Mouse (Mus musculus) mesoderm, embryonic 11.5 days (tissue): ENCODE results near the gene Olfr190.
"Not testable (repeated sequence)": the region's sequence is repeated elsewhere in the genome, so short reads cannot be mapped to it uniquely, and the experiment has no call there.

Source experiments
- DNase-seq: peaks from one replicate; pipeline ENCODE4 v3.0.0-alpha.2; 2012; ENCODE audit warnings: low read depth, low spot score

Gene Olfr190

GRCm38 (mm10) chr16:59077905-59078304 lies at the start of gene Olfr190:
Gene Olfr190, minus strand, starts transcription at chr16:59078005.
- DNase-seq, result no peak

- no peak for DNase-seq
Observed at GRCm38 (mm10) chr16:59120969-59121368, 43.2 kb upstream of the Olfr190 start, which contains the start of gene Olfr194. Gene Olfr194, minus strand, starts transcription at chr16:59121069.

GRCm38 (mm10) chr16:59111781-59112180 lies 34.0 kb upstream of the Olfr190 start, which contains the start of gene Olfr193:
Gene Olfr193, minus strand, starts transcription at chr16:59111881.
- no peak for DNase-seq

GRCm38 (mm10) chr16:59108522-59108921 lies 30.7 kb upstream of the Olfr190 start:
- not testable (repeated sequence) for DNase-seq

- DNase-seq, result no peak
Observed at GRCm38 (mm10) chr16:59105312-59105711, 27.5 kb upstream of the Olfr190 start.

GRCm38 (mm10) chr16:59089722-59090121 lies 11.9 kb upstream of the Olfr190 start, which contains the start of gene Olfr191:
Gene Olfr191, minus strand, starts transcription at chr16:59089822.
- DNase-seq, result not testable (repeated sequence)

GRCm38 (mm10) chr16:59081113-59081512 lies 3.3 kb upstream of the Olfr190 start:
- not testable (repeated sequence) for DNase-seq

- no peak for DNase-seq
Observed at GRCm38 (mm10) chr16:59073520-59073919, 4.3 kb downstream of the Olfr190 start.

- DNase-seq, result no peak
Observed at GRCm38 (mm10) chr16:59071755-59072154, 6.0 kb downstream of the Olfr190 start.

- not testable (repeated sequence) for DNase-seq
Observed at GRCm38 (mm10) chr16:59062411-59062810, 15.4 kb downstream of the Olfr190 start.

GRCm38 (mm10) chr16:59049286-59049685 lies 28.5 kb downstream of the Olfr190 start:
- DNase-seq, result not testable (repeated sequence)

GRCm38 (mm10) chr16:59048860-59049259 lies 28.9 kb downstream of the Olfr190 start:
- no peak for DNase-seq

GRCm38 (mm10) chr16:59047579-59047978 lies 30.2 kb downstream of the Olfr190 start:
- no peak for DNase-seq

GRCm38 (mm10) chr16:59045835-59046234 lies 32.0 kb downstream of the Olfr190 start:
- no peak for DNase-seq

- DNase-seq, result no peak
Observed at GRCm38 (mm10) chr16:59039710-59040109, 38.1 kb downstream of the Olfr190 start, which contains the start of gene Olfr187. Gene Olfr187, minus strand, starts transcription at chr16:59039767.

GRCm38 (mm10) chr16:59030191-59030590 lies 47.6 kb downstream of the Olfr190 start, which contains the start of gene Olfr186:
Gene Olfr186, minus strand, starts transcription at chr16:59030291.
- no peak for DNase-seq
